Mouse (Mus musculus) layer of hippocampus, postnatal 25 days (tissue): ENCODE results near the gene Arid5b. TPM values are rescaled to one million over a fixed set of nuclear protein-coding genes. Genes with fewer than 3 reads are reported as not detected.
"Not testable (repeated sequence)": the region's sequence is repeated elsewhere in the genome, so short reads cannot be mapped to it uniquely, and the experiment has no call there.

ENCODE experiments used
- DNase-seq, 2 experiments: peaks; one replicate each; pipeline ENCODE4 v3.0.0; 2022; ENCODE audit warnings: mixed read lengths in 2 of 2, low spot score in 1 of 2; ENCODE audit errors: extremely low spot score in 1 of 2
- total RNA-seq, 2 experiments: library from RNA; stranded (reverse); gene quantifications; 2 replicates each; pipeline ENCODE4 v1.2.3; 2021

The Arid5b gene
- total RNA-seq, 2 experiments from 2014 or later = 21.5 to 22.8 TPM

GRCm38 (mm10) chr10:68123446-68123845, 155.1 kb downstream of the Arid5b start:
- DNase-seq = no peak

GRCm38 (mm10) chr10:68121960-68122359, 156.6 kb downstream of the Arid5b start:
- no peak for DNase-seq

- no peak for DNase-seq
Observed at GRCm38 (mm10) chr10:68121251-68121650, 157.3 kb downstream of the Arid5b start.

- no peak for DNase-seq
Observed at GRCm38 (mm10) chr10:68120011-68120410, 158.5 kb downstream of the Arid5b start.

GRCm38 (mm10) chr10:68119285-68119684, 159.3 kb downstream of the Arid5b start:
- no peak for DNase-seq

GRCm38 (mm10) chr10:68114955-68115354, 163.6 kb downstream of the Arid5b start:
- no peak for DNase-seq

GRCm38 (mm10) chr10:68113645-68114044, 164.9 kb downstream of the Arid5b start:
- no peak for DNase-seq

GRCm38 (mm10) chr10:68112983-68113382, 165.6 kb downstream of the Arid5b start:
- no peak for DNase-seq

- DNase-seq = no peak
Observed at GRCm38 (mm10) chr10:68110607-68111006, 167.9 kb downstream of the Arid5b start.

- DNase-seq = no peak
Observed at GRCm38 (mm10) chr10:68110182-68110581, 168.4 kb downstream of the Arid5b start.

GRCm38 (mm10) chr10:68109651-68110050, 168.9 kb downstream of the Arid5b start:
- no peak for DNase-seq

- DNase-seq = no peak
Observed at GRCm38 (mm10) chr10:68107716-68108115, 170.8 kb downstream of the Arid5b start.

GRCm38 (mm10) chr10:68106351-68106950, 172.1 kb downstream of the Arid5b start:
- DNase-seq = no peak

- no peak for DNase-seq
Observed at GRCm38 (mm10) chr10:68104881-68105781, 173.4 kb downstream of the Arid5b start.

GRCm38 (mm10) chr10:68104481-68104880, 174.1 kb downstream of the Arid5b start:
- no peak for DNase-seq

- no peak for DNase-seq
Observed at GRCm38 (mm10) chr10:68103988-68104387, 174.6 kb downstream of the Arid5b start.

- DNase-seq = no peak
Observed at GRCm38 (mm10) chr10:68103078-68103855, 175.3 kb downstream of the Arid5b start.

GRCm38 (mm10) chr10:68102566-68102965, 176.0 kb downstream of the Arid5b start:
- no peak for DNase-seq

- no peak for DNase-seq
Observed at GRCm38 (mm10) chr10:68101251-68101650, 177.3 kb downstream of the Arid5b start.

GRCm38 (mm10) chr10:68100506-68100905, 178.0 kb downstream of the Arid5b start:
- DNase-seq = no peak

GRCm38 (mm10) chr10:68099801-68100200, 178.7 kb downstream of the Arid5b start:
- not testable (repeated sequence) for DNase-seq
